Mouse (Mus musculus) hindbrain, embryonic 10.5 days (tissue): ENCODE measurements around the gene Pak3. TPM values are rescaled to one million over a fixed set of nuclear protein-coding genes. Genes with fewer than 3 reads are reported as not detected.

ENCODE experiments used
- DNase-seq: peaks from one replicate; pipeline ENCODE4 v3.0.0-alpha.2; 2017; ENCODE audit warnings: low spot score
- H3K27ac ChIP-seq: fragments of 300-500 bp; sonication (generic); 2 replicates; pipeline ENCODE4 v1.5.1; 2016; ENCODE audit warnings: mild to moderate bottlenecking, moderate library complexity
- H3K27me3 ChIP-seq: fragments of 300-500 bp; sonication (generic); 2 replicates; pipeline ENCODE4 v1.6.1; 2016; ENCODE audit warnings: mild to moderate bottlenecking; ENCODE audit not compliant: poor library complexity, insufficient read depth, severe bottlenecking
- H3K36me3 ChIP-seq: fragments of 300-500 bp; sonication (generic); 2 replicates; pipeline ENCODE4 v1.6.1; 2016; ENCODE audit warnings: mild to moderate bottlenecking, moderate library complexity
- H3K4me1 ChIP-seq: fragments of 300-500 bp; sonication (generic); replicated peaks from 2 replicates; pipeline ENCODE4 v1.6.1; 2016; ENCODE audit warnings: mild to moderate bottlenecking
- H3K4me3 ChIP-seq: fragments of 300-500 bp; sonication (generic); 2 replicates; pipeline ENCODE4 v1.5.1; 2016; ENCODE audit warnings: mild to moderate bottlenecking, moderate library complexity
- H3K9me3 ChIP-seq: fragments of 300-500 bp; sonication (generic); 2 replicates; pipeline ENCODE4 v1.6.1; 2016; ENCODE audit warnings: mild to moderate bottlenecking, moderate library complexity
- WGBS: fragments of 180-500 bp; shearing (Covaris S2); methylation state at CpG from one replicate; pipeline ENCODE4 v1.1.7; 2016; 5-methylcytosine and 5-hydroxymethylcytosine counted together
- polyA plus RNA-seq: library from polyadenylated mRNA; unstranded; fragments of >200 nt; fragmentation: Nextera tagmentation; extraction: Ambion mirVana; gene quantifications from 2 replicates; pipeline ENCODE4 v1.2.1, GENCODE M21; 2016

The Pak3 gene
- polyA plus RNA-seq, 1 experiment from 2014 or later: 34.4 TPM

GRCm38 (mm10) chrX:143668242-143668641 lies 149.9 kb downstream of the Pak3 start:
- WGBS: 46% methylated on average over 3 of the region's 3 CpGs
- H3K27ac ChIP-seq: no peak overlapping the region
- peaks cover 60% of the 10 kb centered on the region for H3K27me3 ChIP-seq
- H3K4me3 ChIP-seq: no peak overlapping the region
- no peaks in the 10 kb centered on the region for H3K9me3 ChIP-seq
- peak; percentile 33 for DNase-seq
- H3K4me1 ChIP-seq: peaks cover 6% of the 10 kb centered on the region; the same call in 1 of the 2 replicates
- H3K36me3 ChIP-seq: no peaks in the 10 kb centered on the region

GRCm38 (mm10) chrX:143678566-143678965 lies 160.2 kb downstream of the Pak3 start:
- 74% methylated on average over 2 of the region's 2 CpGs for WGBS
- Histone ChIP-seq H3K36me3 (no peaks in the 10 kb centered on the region), H3K27me3 (peaks cover 3% of the 10 kb centered on the region; the same call in 1 of the 2 replicates), H3K27ac (no peak overlapping the region), H3K9me3 (no peaks in the 10 kb centered on the region), H3K4me3 (no peak overlapping the region), H3K4me1 (no peaks in the 10 kb centered on the region)
- no peak for DNase-seq

DNA sequence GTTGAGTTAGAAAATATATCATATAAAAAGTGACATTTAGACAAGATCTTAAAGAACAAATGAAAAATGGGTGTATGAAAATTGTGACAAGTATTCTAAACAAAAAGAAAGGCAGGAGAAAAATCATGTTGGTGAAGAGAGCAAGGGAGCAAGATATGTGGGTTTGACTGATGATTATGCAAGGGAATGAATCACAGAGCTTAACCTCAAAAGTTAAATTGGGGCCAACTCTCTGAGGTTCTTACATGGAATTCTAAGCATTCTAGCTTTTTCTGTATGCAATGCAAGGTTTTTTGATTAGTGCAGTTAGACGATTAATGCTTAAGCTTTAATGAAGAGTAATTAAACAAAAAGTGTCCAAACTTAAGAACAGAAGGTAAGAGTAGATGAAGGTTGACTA lies 203.9 kb downstream of the Pak3 start:
- H3K4me1 ChIP-seq: no peaks in the 10 kb centered on the region
- H3K36me3 ChIP-seq: no peaks in the 10 kb centered on the region
- 87% methylated on average over 1 of the region's 1 CpGs for WGBS
- no peaks in the 10 kb centered on the region for H3K27me3 ChIP-seq
- no peak overlapping the region for H3K27ac ChIP-seq
- no peak for DNase-seq
- no peaks in the 10 kb centered on the region for H3K9me3 ChIP-seq
- H3K4me3 ChIP-seq: no peak overlapping the region

DNA sequence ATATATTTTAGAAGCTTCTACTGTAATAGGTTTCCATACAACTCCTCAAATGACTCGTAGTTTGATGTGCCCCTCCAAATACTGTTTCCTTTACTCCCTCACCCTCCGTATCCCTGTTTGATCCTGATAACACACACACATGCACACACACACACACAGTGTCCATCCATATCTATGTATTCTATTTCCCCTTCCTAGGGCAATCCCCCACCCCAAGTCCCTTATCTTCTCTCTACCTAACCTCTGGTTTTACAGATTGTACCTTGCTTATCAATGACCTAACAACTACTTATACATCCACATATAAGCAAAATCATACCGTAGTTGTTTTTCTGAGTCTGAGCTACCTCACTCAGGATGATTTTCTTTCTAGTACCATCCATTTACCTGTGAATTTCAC lies 207.0 kb downstream of the Pak3 start:
- Histone ChIP-seq H3K27me3 (no peaks in the 10 kb centered on the region), H3K9me3 (no peaks in the 10 kb centered on the region), H3K27ac (no peak overlapping the region), H3K36me3 (no peaks in the 10 kb centered on the region), H3K4me3 (no peak overlapping the region), H3K4me1 (no peaks in the 10 kb centered on the region)
- no peak for DNase-seq
- WGBS: 88% methylated on average over 3 of the region's 3 CpGs

- no peaks in the 10 kb centered on the region for H3K27me3 ChIP-seq
- DNase-seq: peak; percentile 11
- no peak overlapping the region for H3K27ac ChIP-seq
- 38% methylated on average over 4 of the region's 4 CpGs for WGBS
- H3K4me1 ChIP-seq: no peaks in the 10 kb centered on the region
- no peaks in the 10 kb centered on the region for H3K9me3 ChIP-seq
- H3K36me3 ChIP-seq: no peaks in the 10 kb centered on the region
- no peak overlapping the region for H3K4me3 ChIP-seq
Observed at GRCm38 (mm10) chrX:143736035-143736434, 217.6 kb downstream of the Pak3 start.

- H3K36me3 ChIP-seq: no peaks in the 10 kb centered on the region
- WGBS: 23% methylated on average over 2 of the region's 2 CpGs
- H3K27ac ChIP-seq: no peak overlapping the region
- no peaks in the 10 kb centered on the region for H3K4me1 ChIP-seq
- no peak overlapping the region for H3K4me3 ChIP-seq
- peak; percentile 26 for DNase-seq
- no peaks in the 10 kb centered on the region for H3K27me3 ChIP-seq
- no peaks in the 10 kb centered on the region for H3K9me3 ChIP-seq
Observed at GRCm38 (mm10) chrX:143739171-143739570, 220.8 kb downstream of the Pak3 start.

- 86% methylated on average over 3 of the region's 3 CpGs for WGBS
- no peak overlapping the region for H3K27ac ChIP-seq
- H3K4me3 ChIP-seq: no peak overlapping the region
- H3K4me1 ChIP-seq: no peaks in the 10 kb centered on the region
- no peaks in the 10 kb centered on the region for H3K9me3 ChIP-seq
- H3K36me3 ChIP-seq: no peaks in the 10 kb centered on the region
- DNase-seq: no peak
- no peaks in the 10 kb centered on the region for H3K27me3 ChIP-seq
Observed at GRCm38 (mm10) chrX:143762556-143762955, 244.2 kb downstream of the Pak3 start.

DNA sequence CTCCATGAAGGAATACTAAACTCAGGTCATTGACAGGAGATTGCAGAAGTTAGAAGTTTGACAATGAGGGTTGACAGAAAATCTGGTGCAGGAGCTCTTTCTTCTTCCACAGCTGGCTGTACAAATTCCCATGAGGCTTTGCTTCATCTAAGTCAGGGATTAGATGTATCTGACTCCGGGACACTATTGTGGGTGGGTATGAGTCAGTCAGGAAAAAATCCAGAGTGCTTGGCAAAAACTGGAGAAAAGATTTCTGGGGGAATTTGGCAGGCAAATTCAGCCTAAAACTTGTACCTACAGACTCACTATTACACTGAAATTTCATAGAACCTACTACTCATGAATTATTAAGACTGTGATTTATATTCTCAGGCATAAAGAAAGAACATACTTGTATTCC lies 297.6 kb downstream of the Pak3 start:
- Histone ChIP-seq H3K4me3 (no peak overlapping the region), H3K36me3 (no peaks in the 10 kb centered on the region), H3K27ac (no peak overlapping the region), H3K4me1 (no peaks in the 10 kb centered on the region), H3K27me3 (no peaks in the 10 kb centered on the region), H3K9me3 (no peaks in the 10 kb centered on the region)
- WGBS: 91% methylated on average over 1 of the region's 1 CpGs
- no peak for DNase-seq

GRCm38 (mm10) chrX:143818961-143819360 lies 300.6 kb downstream of the Pak3 start:
- Histone ChIP-seq H3K4me3 (no peak overlapping the region), H3K27me3 (no peaks in the 10 kb centered on the region), H3K27ac (no peak overlapping the region), H3K36me3 (no peaks in the 10 kb centered on the region), H3K4me1 (no peaks in the 10 kb centered on the region), H3K9me3 (no peaks in the 10 kb centered on the region)
- no peak for DNase-seq
- 94% methylated on average over 2 of the region's 2 CpGs for WGBS

GRCm38 (mm10) chrX:143826521-143826920 lies 308.1 kb downstream of the Pak3 start:
- H3K36me3 ChIP-seq: no peaks in the 10 kb centered on the region
- H3K4me1 ChIP-seq: no peaks in the 10 kb centered on the region
- H3K27me3 ChIP-seq: peaks cover 21% of the 10 kb centered on the region
- DNase-seq: no peak
- H3K27ac ChIP-seq: no peak overlapping the region
- 79% methylated on average over 4 of the region's 4 CpGs for WGBS
- H3K4me3 ChIP-seq: peak overlapping the region; percentile 16; the same call in 1 of the 2 replicates
- no peaks in the 10 kb centered on the region for H3K9me3 ChIP-seq

GRCm38 (mm10) chrX:143827212-143827611 lies 308.8 kb downstream of the Pak3 start, which contains the start of gene Capn6:
TSS of gene Capn6 (minus strand) at chrX:143827414.
- H3K4me1 ChIP-seq: no peaks in the 10 kb centered on the region
- no peak within 1 kb of the TSS for H3K27ac ChIP-seq
- H3K9me3 ChIP-seq: no peaks in the 10 kb centered on the region
- peaks cover 21% of the 10 kb centered on the region for H3K27me3 ChIP-seq
- H3K36me3 ChIP-seq: no peaks in the 10 kb centered on the region
- WGBS: 57% methylated on average over 4 of the region's 4 CpGs
- H3K4me3 ChIP-seq: peak within 1 kb of the TSS; percentile 16; the same call in 1 of the 2 replicates
- DNase-seq: peak; percentile 6

GRCm38 (mm10) chrX:143846637-143847036 lies 328.2 kb downstream of the Pak3 start:
- H3K9me3 ChIP-seq: no peaks in the 10 kb centered on the region
- no peaks in the 10 kb centered on the region for H3K4me1 ChIP-seq
- no peak for DNase-seq
- WGBS: 82% methylated on average over 3 of the region's 3 CpGs
- no peak overlapping the region for H3K27ac ChIP-seq
- H3K36me3 ChIP-seq: no peaks in the 10 kb centered on the region
- no peak overlapping the region for H3K4me3 ChIP-seq
- H3K27me3 ChIP-seq: peaks cover 29% of the 10 kb centered on the region
